Mouse (Mus musculus) kidney, embryonic 16.5 days (tissue): Measurements from ENCODE around the gene Pkdrej. TPM values are rescaled to one million over a fixed set of nuclear protein-coding genes. Genes with fewer than 3 reads are reported as not detected.
A peak's percentile ranks its signal among the peaks of the same experiment; 100 is the strongest.

Source experiments
- ATAC-seq: fragments of 200-750 bp; cut with Nextera tagmentation; 2 replicates; pipeline ENCODE4 v1.8.0; 2017; ENCODE audit warnings: moderate TSS enrichment; ENCODE audit not compliant: low FRiP score, low TSS enrichment
- H3K27ac ChIP-seq: fragments of 300-500 bp; sonication (generic); 2 replicates; pipeline ENCODE4 v1.5.1; 2014; ENCODE audit warnings: low read length
- H3K27me3 ChIP-seq: fragments of 300-500 bp; sonication (generic); 2 replicates; pipeline ENCODE4 v1.6.1; 2014; ENCODE audit warnings: low read length, control low read depth, mixed read lengths; ENCODE audit not compliant: insufficient read depth
- H3K36me3 ChIP-seq: fragments of 300-500 bp; sonication (generic); 2 replicates; pipeline ENCODE4 v1.6.1; 2014; ENCODE audit warnings: low read length, control low read depth, mixed read lengths; ENCODE audit not compliant: insufficient read depth
- H3K4me1 ChIP-seq: fragments of 300-500 bp; sonication (generic); 2 replicates; pipeline ENCODE4 v1.6.1; 2014; ENCODE audit warnings: low read length, control low read depth, mixed read lengths; ENCODE audit not compliant: insufficient read depth
- H3K4me2 ChIP-seq: fragments of 300-500 bp; sonication (generic); replicated peaks from 2 replicates; pipeline ENCODE4 v1.6.1; 2014; ENCODE audit warnings: low read depth, low read length
- H3K4me3 ChIP-seq: fragments of 300-500 bp; sonication (generic); 2 replicates; pipeline ENCODE4 v1.5.1; 2014; ENCODE audit warnings: mild to moderate bottlenecking, low read length
- H3K9ac ChIP-seq: fragments of 300-500 bp; sonication (generic); replicated peaks from 2 replicates; pipeline ENCODE4 v1.6.1; 2014; ENCODE audit warnings: low read length
- H3K9me3 ChIP-seq: fragments of 300-500 bp; sonication (generic); 2 replicates; pipeline ENCODE4 v1.6.1; 2016; ENCODE audit warnings: low read length, control low read depth
- WGBS: fragments of 180-500 bp; shearing (Covaris S2); extraction: QIAGEN DNeasy Blood & Tissue Kit; methylation state at CpG from one replicate; pipeline ENCODE4 v1.1.7; 2014; 5-methylcytosine and 5-hydroxymethylcytosine counted together
- polyA plus RNA-seq: library from polyadenylated mRNA; unstranded; fragments of >200 nt; fragmentation: Nextera tagmentation; extraction: Ambion mirVana; gene quantifications from 2 replicates; pipeline ENCODE4 v1.2.1, GENCODE M21; 2015

The Pkdrej gene
- polyA plus RNA-seq, 1 experiment from 2014 or later = 0.11 TPM

GRCm38 (mm10) chr15:85810806-85811521 lies 10.6 kb downstream of the Pkdrej start:
- Histone ChIP-seq H3K4me1 (peaks cover 14% of the 10 kb centered on the region), H3K4me3 (peak overlapping the region; percentile 66), H3K27me3 (no peaks in the 10 kb centered on the region), H3K36me3 (no peaks in the 10 kb centered on the region), H3K4me2 (peak overlapping the region; percentile 97), H3K27ac (peak overlapping the region; percentile 94), H3K9me3 (no peaks in the 10 kb centered on the region), H3K9ac (peak overlapping the region; percentile 87)
- peak; percentile 91 for ATAC-seq
- WGBS = 3% methylated on average over 34 of the region's 36 CpGs

DNA sequence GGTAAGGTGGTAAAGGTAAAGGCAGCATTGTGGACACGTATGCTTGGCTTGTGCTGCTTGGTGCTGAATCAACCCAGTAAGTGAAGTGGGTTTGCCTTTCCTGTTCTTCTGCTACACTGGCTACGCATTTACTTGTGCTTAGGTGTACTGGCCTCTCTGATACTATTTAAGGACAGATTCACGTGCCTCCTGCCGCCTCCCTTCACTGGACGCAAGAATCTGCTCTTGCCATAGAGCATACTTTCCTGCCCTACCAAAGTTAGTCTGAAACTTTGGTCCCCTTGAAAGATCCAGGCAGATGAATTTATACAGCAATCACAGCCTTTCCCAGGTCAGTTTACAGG lies 11.1 kb downstream of the Pkdrej start:
- Histone ChIP-seq H3K4me1 (peaks cover 14% of the 10 kb centered on the region), H3K36me3 (no peaks in the 10 kb centered on the region), H3K4me3 (peak overlapping the region; percentile 66), H3K27ac (no peak overlapping the region), H3K27me3 (no peaks in the 10 kb centered on the region), H3K9me3 (no peaks in the 10 kb centered on the region), H3K9ac (peak overlapping the region; percentile 87), H3K4me2 (peak overlapping the region; percentile 97)
- 69% methylated on average over 5 of the region's 5 CpGs for WGBS
- no peak for ATAC-seq

DNA sequence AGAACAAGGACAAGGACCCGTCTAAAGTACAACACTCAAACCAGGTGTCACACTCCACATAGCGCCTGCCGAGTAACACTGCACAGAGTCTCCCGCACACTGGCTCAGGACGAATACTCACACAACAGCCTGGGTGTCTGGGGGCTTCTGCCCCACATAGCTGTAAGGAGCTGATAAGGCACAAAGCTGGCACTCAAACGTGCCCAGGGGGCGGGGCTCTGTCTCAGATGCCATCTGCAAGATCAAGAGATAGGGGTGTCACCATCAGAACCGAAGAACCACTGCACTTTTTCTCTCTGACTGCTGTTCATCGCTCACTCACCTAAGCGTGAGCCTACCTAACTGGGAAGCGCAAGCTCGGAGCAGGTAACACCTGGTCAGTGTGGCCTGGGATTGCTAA lies 12.4 kb downstream of the Pkdrej start:
- no peak overlapping the region for H3K27ac ChIP-seq
- ATAC-seq = no peak
- no peak overlapping the region for H3K4me3 ChIP-seq
- H3K9ac ChIP-seq = no peak overlapping the region
- H3K36me3 ChIP-seq = no peaks in the 10 kb centered on the region
- 88% methylated on average over 12 of the region's 12 CpGs for WGBS
- no peaks in the 10 kb centered on the region for H3K9me3 ChIP-seq
- H3K27me3 ChIP-seq = no peaks in the 10 kb centered on the region
- H3K4me2 ChIP-seq = no peak overlapping the region
- H3K4me1 ChIP-seq = peaks cover 14% of the 10 kb centered on the region

GRCm38 (mm10) chr15:85808434-85808833 lies 13.1 kb downstream of the Pkdrej start:
- 59% methylated on average over 8 of the region's 8 CpGs for WGBS
- H3K36me3 ChIP-seq = no peaks in the 10 kb centered on the region
- H3K4me3 ChIP-seq = no peak overlapping the region
- H3K4me1 ChIP-seq = peaks cover 14% of the 10 kb centered on the region
- H3K4me2 ChIP-seq = no peak overlapping the region
- no peaks in the 10 kb centered on the region for H3K9me3 ChIP-seq
- H3K27me3 ChIP-seq = no peaks in the 10 kb centered on the region
- no peak for ATAC-seq
- H3K9ac ChIP-seq = no peak overlapping the region
- H3K27ac ChIP-seq = no peak overlapping the region

DNA sequence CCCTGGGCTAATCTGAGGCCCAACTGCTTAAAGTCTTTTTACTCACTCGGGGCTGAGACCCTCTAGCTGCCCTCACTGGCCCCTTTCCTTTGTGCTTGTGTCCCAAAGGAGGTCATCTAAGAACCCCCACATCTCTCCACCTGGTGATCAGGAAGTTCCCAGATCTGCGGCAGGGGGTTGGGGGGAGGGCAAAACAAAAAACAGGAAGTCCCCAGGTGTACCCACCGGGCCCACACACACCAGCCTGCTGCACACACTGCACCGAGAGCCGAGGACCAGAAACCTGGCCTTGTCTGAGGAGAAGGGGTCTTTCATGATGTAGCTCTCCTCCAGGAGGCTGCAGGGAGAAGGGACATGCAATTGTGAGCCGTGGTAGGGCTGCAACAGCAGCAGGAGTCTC lies 13.5 kb downstream of the Pkdrej start:
- H3K36me3 ChIP-seq = no peaks in the 10 kb centered on the region
- no peak overlapping the region for H3K27ac ChIP-seq
- H3K4me1 ChIP-seq = peaks cover 14% of the 10 kb centered on the region
- no peaks in the 10 kb centered on the region for H3K27me3 ChIP-seq
- no peak for ATAC-seq
- no peak overlapping the region for H3K9ac ChIP-seq
- 79% methylated on average over 6 of the region's 6 CpGs for WGBS
- no peaks in the 10 kb centered on the region for H3K9me3 ChIP-seq
- H3K4me2 ChIP-seq = no peak overlapping the region
- no peak overlapping the region for H3K4me3 ChIP-seq

- H3K9me3 ChIP-seq = no peaks in the 10 kb centered on the region
- H3K4me2 ChIP-seq = no peak overlapping the region
- H3K27me3 ChIP-seq = no peaks in the 10 kb centered on the region
- no peak overlapping the region for H3K4me3 ChIP-seq
- ATAC-seq = no peak
- no peak overlapping the region for H3K27ac ChIP-seq
- H3K36me3 ChIP-seq = no peaks in the 10 kb centered on the region
- H3K4me1 ChIP-seq = peaks cover 14% of the 10 kb centered on the region
- 85% methylated on average over 4 of the region's 4 CpGs for WGBS
- H3K9ac ChIP-seq = no peak overlapping the region
These were observed 14.1 kb downstream of the Pkdrej start for GRCm38 (mm10) chr15:85807404-85807803.

DNA sequence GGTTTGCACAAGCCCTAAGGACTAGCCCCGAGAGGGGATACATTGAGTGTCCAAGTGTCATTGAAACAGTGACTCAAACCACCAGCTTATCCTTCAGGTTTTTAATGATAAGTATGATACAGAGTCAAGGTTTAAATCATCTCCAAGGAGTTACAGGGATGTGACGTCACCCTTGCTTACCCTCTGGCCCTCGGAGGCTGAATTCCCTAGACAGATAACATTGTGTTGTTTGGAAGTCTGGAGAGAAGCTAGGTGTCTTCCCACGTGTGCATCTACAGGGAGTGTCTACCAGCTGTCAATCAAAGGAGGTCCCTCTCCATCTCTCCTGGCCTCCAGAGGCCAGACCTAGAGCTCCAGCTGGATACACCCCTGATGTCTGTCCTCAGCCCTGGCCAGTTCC lies 14.6 kb downstream of the Pkdrej start:
- H3K36me3 ChIP-seq = no peaks in the 10 kb centered on the region
- H3K27ac ChIP-seq = no peak overlapping the region
- peaks cover 11% of the 10 kb centered on the region for H3K4me1 ChIP-seq
- no peaks in the 10 kb centered on the region for H3K27me3 ChIP-seq
- no peaks in the 10 kb centered on the region for H3K9me3 ChIP-seq
- H3K4me2 ChIP-seq = no peak overlapping the region
- H3K9ac ChIP-seq = no peak overlapping the region
- WGBS = 61% methylated on average over 4 of the region's 4 CpGs
- no peak for ATAC-seq
- no peak overlapping the region for H3K4me3 ChIP-seq

DNA sequence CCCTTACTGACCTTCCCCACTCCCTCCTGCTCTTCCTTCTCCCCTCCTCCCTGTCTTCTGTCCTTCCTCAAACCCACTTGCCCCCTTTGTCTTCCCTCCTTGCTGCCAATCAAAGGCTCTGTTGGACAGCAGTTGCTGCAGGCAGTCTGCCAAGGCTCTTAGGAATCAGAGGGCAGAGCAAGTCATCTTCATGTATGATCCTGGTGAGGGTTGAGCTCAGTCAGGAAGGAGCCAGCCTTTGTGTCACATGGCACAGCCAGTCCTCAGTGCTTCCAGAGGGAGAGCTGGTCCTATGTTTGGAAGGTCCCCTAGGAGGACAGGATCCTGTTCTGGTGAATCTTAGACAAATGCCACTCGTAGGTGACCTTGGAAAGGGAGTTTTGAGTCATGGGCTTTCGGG lies 18.6 kb downstream of the Pkdrej start:
- no peak for ATAC-seq
- WGBS = 89% methylated on average over 2 of the region's 2 CpGs
- H3K4me2 ChIP-seq = no peak overlapping the region

GRCm38 (mm10) chr15:85798676-85799075 lies 22.9 kb downstream of the Pkdrej start:
- ATAC-seq = no peak
- no peak overlapping the region for H3K27ac ChIP-seq
- H3K9me3 ChIP-seq = no peaks in the 10 kb centered on the region
- no peaks in the 10 kb centered on the region for H3K27me3 ChIP-seq
- WGBS = 94% methylated on average over 8 of the region's 8 CpGs
- no peak overlapping the region for H3K9ac ChIP-seq
- H3K4me3 ChIP-seq = no peak overlapping the region
- H3K4me1 ChIP-seq = no peaks in the 10 kb centered on the region
- no peak overlapping the region for H3K4me2 ChIP-seq
- H3K36me3 ChIP-seq = no peaks in the 10 kb centered on the region

More for the DNA sequence above, 18.6 kb downstream of the Pkdrej start:
- Histone ChIP-seq H3K27me3 (no peaks in the 10 kb centered on the region), H3K9ac (no peak overlapping the region), H3K9me3 (no peaks in the 10 kb centered on the region), H3K4me1 (no peaks in the 10 kb centered on the region), H3K36me3 (no peaks in the 10 kb centered on the region), H3K27ac (no peak overlapping the region), H3K4me3 (no peak overlapping the region)

DNA sequence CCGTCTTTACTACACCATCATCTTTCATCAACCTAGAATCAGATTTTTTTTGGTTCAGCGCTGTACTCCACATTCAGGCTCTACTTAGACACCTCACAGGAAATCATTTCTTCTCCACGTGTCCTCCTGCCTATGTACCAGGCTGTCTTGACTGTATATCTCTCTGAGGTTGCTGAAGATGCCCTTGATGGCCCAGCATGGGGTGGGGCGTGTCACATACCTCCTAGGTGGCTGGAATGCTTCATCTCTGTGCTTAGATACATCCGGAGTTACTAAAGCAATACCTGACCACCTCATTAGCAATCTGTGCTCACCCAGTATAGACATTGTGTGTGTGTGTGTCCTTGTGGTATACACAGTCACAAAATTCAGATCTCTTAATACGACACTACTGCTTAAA lies 26.0 kb downstream of the Pkdrej start:
- Histone ChIP-seq H3K4me2 (no peak overlapping the region), H3K27me3 (no peaks in the 10 kb centered on the region), H3K36me3 (no peaks in the 10 kb centered on the region), H3K4me3 (no peak overlapping the region), H3K9ac (no peak overlapping the region), H3K4me1 (no peaks in the 10 kb centered on the region), H3K27ac (no peak overlapping the region), H3K9me3 (no peaks in the 10 kb centered on the region)
- WGBS = 76% methylated on average over 6 of the region's 6 CpGs
- ATAC-seq = no peak
